Mouse (Mus musculus) forebrain, embryonic 13.5 days (tissue): Measurements from ENCODE around the gene Msl1. TPM values are rescaled to one million over a fixed set of nuclear protein-coding genes. Genes with fewer than 3 reads are reported as not detected.

ENCODE experiments used
- ATAC-seq: fragments of 200-750 bp; cut with Nextera tagmentation; 2 replicates; pipeline ENCODE4 v1.8.0; 2017
- H3K27ac ChIP-seq: fragments of 300-500 bp; sonication (generic); 2 replicates; pipeline ENCODE4 v1.5.1; 2015; ENCODE audit warnings: inconsistent platforms, mild to moderate bottlenecking, moderate library complexity
- H3K27me3 ChIP-seq: fragments of 300-500 bp; sonication (generic); 2 replicates; pipeline ENCODE4 v1.6.1; 2015; ENCODE audit warnings: mild to moderate bottlenecking, inconsistent platforms
- H3K36me3 ChIP-seq: fragments of 300-500 bp; sonication (generic); 2 replicates; pipeline ENCODE4 v1.6.1; 2015; ENCODE audit warnings: mild to moderate bottlenecking, inconsistent platforms; ENCODE audit not compliant: poor library complexity, severe bottlenecking
- H3K4me1 ChIP-seq: fragments of 300-500 bp; sonication (generic); 2 replicates; pipeline ENCODE4 v1.6.1; 2015; ENCODE audit warnings: inconsistent platforms
- H3K4me2 ChIP-seq: fragments of 300-500 bp; sonication (generic); 2 replicates; pipeline ENCODE4 v1.6.1; 2015; ENCODE audit warnings: inconsistent platforms, mild to moderate bottlenecking, moderate library complexity
- H3K4me3 ChIP-seq: fragments of 300-500 bp; sonication (generic); 2 replicates; pipeline ENCODE4 v1.5.1; 2015; ENCODE audit warnings: mild to moderate bottlenecking, inconsistent platforms
- H3K9ac ChIP-seq: fragments of 300-500 bp; sonication (generic); 2 replicates; pipeline ENCODE4 v1.6.1; 2015; ENCODE audit warnings: mild to moderate bottlenecking, inconsistent platforms
- H3K9me3 ChIP-seq: fragments of 300-500 bp; sonication (generic); replicated peaks from 2 replicates; pipeline ENCODE4 v1.6.1; 2016; ENCODE audit warnings: inconsistent platforms
- WGBS: fragments of 180-500 bp; shearing (Covaris S2); methylation state at CpG from one replicate; pipeline ENCODE4 v1.1.7; 2015; 5-methylcytosine and 5-hydroxymethylcytosine counted together
- polyA plus RNA-seq: library from polyadenylated mRNA; unstranded; fragments of >200 nt; fragmentation: Nextera tagmentation; extraction: Ambion mirVana; gene quantifications from 2 replicates; pipeline ENCODE4 v1.2.1, GENCODE M21; 2015

The Msl1 gene
- polyA plus RNA-seq, 1 experiment from 2014 or later: 31.3 TPM

GRCm38 (mm10) chr11:98766346-98766745 lies 29.0 kb upstream of the Msl1 start:
- Histone ChIP-seq H3K27me3 (no peaks in the 10 kb centered on the region), H3K27ac (peak overlapping the region; percentile 88), H3K4me1 (peaks cover 52% of the 10 kb centered on the region), H3K9ac (no peak overlapping the region), H3K4me3 (no peak overlapping the region), H3K4me2 (no peak overlapping the region), H3K9me3 (no peaks in the 10 kb centered on the region), H3K36me3 (peaks cover 80% of the 10 kb centered on the region)
- ATAC-seq: no peak
- 72% methylated on average over 1 of the region's 2 CpGs for WGBS

GRCm38 (mm10) chr11:98766816-98767215 lies 28.5 kb upstream of the Msl1 start:
- H3K9me3 ChIP-seq: no peaks in the 10 kb centered on the region
- peaks cover 79% of the 10 kb centered on the region for H3K36me3 ChIP-seq
- H3K27ac ChIP-seq: peak overlapping the region; percentile 88
- H3K4me2 ChIP-seq: peak overlapping the region; percentile 53
- 29% methylated on average over 4 of the region's 5 CpGs for WGBS
- H3K27me3 ChIP-seq: no peaks in the 10 kb centered on the region
- peak overlapping the region; percentile 10; the same call in 1 of the 2 replicates for H3K9ac ChIP-seq
- H3K4me1 ChIP-seq: peaks cover 54% of the 10 kb centered on the region
- peak; percentile 9; the same call in 1 of the 2 replicates for ATAC-seq
- no peak overlapping the region for H3K4me3 ChIP-seq

GRCm38 (mm10) chr11:98767276-98767675 lies 28.0 kb upstream of the Msl1 start:
- peak overlapping the region; percentile 88 for H3K27ac ChIP-seq
- H3K4me2 ChIP-seq: peak overlapping the region; percentile 53
- H3K4me1 ChIP-seq: peaks cover 54% of the 10 kb centered on the region
- H3K27me3 ChIP-seq: no peaks in the 10 kb centered on the region
- 19% methylated on average over 9 of the region's 9 CpGs for WGBS
- peaks cover 74% of the 10 kb centered on the region for H3K36me3 ChIP-seq
- peak overlapping the region; percentile 10; the same call in 1 of the 2 replicates for H3K9ac ChIP-seq
- ATAC-seq: peak; percentile 67
- no peaks in the 10 kb centered on the region for H3K9me3 ChIP-seq
- H3K4me3 ChIP-seq: no peak overlapping the region

DNA sequence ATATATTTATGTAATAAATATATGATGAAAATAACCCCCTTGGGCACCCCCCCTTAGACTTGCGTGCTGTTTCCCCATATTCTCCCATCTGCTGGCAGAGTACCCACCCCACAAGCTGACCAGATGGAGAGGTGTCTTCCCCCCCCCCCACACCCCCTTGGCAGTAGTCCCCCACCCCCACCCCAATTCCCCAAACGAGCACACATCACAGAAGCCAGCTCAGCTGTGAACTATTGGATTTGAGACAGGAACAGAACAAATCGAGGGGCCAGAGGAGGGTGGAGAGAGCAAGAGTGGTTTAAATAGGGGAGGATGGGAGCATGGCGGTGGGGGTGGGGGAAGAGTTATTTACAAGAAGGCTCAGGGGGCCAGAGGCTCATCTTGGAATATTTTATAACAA lies 27.6 kb upstream of the Msl1 start:
- Histone ChIP-seq H3K36me3 (peaks cover 70% of the 10 kb centered on the region), H3K9ac (peak overlapping the region; percentile 58), H3K27me3 (no peaks in the 10 kb centered on the region), H3K27ac (peak overlapping the region; percentile 88), H3K4me1 (peaks cover 56% of the 10 kb centered on the region), H3K4me2 (peak overlapping the region; percentile 53), H3K4me3 (peak overlapping the region; percentile 25), H3K9me3 (no peaks in the 10 kb centered on the region)
- 17% methylated on average over 4 of the region's 4 CpGs for WGBS
- peak; percentile 14; the same call in 1 of the 2 replicates for ATAC-seq

DNA sequence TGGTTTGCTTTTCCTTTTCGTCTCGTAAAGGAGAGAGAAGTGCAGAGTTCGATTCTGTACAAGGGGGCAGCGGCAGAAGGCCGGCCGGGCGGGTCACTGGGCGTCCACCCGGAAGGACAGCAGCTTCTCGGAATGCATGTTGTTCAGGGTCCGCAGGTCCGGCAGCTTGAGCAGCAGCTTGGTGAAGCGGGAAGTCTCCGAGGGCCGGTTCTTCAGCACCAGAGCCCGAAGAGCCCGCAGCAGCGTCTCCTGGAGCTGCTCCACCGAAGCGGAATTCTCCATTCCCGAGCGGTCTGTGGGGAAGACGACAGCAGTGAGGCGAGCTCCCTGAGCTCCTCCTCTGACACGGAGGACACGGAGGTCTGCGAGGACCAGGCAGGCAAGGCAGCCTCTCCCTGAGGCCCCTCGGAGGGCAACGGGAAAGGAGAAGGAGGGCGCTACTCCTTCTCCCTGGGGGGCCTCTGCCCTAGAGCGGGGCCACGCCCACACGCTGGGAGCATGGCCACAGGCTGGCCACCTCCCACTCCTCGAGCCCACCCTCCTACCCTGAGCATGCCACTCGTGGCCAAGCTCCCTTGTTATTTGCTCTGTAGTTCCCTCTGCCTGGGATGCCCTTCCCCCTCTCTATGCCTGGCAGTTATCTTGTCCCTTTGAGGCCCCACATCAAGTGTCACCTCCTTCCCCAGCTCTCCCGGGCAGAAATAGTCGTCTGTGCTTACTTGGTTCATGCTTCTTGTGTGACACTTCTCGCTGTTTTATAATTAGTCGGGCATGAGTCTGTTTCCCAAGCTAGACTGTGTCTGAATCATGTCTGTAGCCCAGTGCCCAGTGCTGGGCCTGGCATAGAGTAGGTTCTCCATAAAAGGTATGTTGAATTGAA lies 26.9 kb upstream of the Msl1 start:
- WGBS: 26% methylated on average over 38 of the region's 39 CpGs
- no peak for ATAC-seq
- Histone ChIP-seq H3K36me3 (peaks cover 64% of the 10 kb centered on the region), H3K27me3 (no peaks in the 10 kb centered on the region), H3K9me3 (no peaks in the 10 kb centered on the region), H3K27ac (peak overlapping the region; percentile 88), H3K9ac (peak overlapping the region; percentile 58), H3K4me2 (peak overlapping the region; percentile 53), H3K4me3 (peak overlapping the region; percentile 25), H3K4me1 (peaks cover 62% of the 10 kb centered on the region)

GRCm38 (mm10) chr11:98769007-98769954 lies 26.0 kb upstream of the Msl1 start:
- 88% methylated on average over 25 of the region's 25 CpGs for WGBS
- Histone ChIP-seq H3K27me3 (no peaks in the 10 kb centered on the region), H3K9ac (no peak overlapping the region; the same call in 1 of the 2 replicates), H3K27ac (peak overlapping the region; percentile 88), H3K4me1 (peaks cover 71% of the 10 kb centered on the region), H3K9me3 (no peaks in the 10 kb centered on the region), H3K4me2 (peak overlapping the region; percentile 53), H3K4me3 (no peak overlapping the region), H3K36me3 (peaks cover 54% of the 10 kb centered on the region)
- ATAC-seq: no peak

DNA sequence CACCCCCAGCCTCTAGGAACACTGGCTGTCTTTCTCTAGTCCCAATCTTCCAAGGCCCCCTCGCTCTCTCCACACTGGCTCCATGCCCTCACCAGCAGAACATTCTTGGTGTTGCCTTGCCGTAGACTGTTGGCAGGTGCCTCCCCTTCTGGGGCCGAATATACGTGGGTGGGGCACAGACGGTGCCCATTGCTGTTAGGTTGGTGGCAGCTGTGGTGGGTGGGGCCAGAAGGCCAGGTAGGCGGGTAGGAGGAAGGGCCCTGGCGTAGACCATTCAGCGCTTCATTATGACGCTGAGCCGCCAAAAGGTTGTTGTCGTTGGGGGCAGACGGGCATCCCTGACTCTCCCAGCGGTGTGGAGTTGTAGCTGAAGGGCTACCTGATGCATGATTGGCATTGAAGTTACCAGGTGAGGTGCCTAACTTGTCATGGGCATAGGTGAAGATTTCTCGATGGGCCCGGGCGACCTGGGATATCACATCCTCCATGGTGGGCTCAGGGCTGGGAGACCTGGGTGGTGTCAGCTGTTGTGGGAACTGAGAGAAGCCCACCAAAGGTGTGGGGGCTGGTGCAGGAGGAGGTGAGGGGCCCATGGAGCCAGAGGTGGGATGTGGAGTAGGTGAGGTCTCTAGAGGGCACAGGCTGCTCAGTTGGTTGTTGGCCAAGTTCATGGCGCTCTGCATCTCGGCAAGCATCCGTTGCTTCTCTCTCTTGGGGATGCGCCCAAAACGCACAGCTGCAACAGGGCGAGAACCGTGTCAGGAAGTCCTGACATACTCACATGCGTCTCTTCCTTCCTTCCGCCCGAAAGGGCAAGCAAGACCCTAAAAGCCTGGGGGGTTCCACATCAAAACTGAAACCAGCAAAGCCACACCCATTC lies 25.0 kb upstream of the Msl1 start:
- Histone ChIP-seq H3K9ac (no peak overlapping the region), H3K27me3 (no peaks in the 10 kb centered on the region), H3K36me3 (peaks cover 44% of the 10 kb centered on the region), H3K27ac (no peak overlapping the region), H3K4me3 (no peak overlapping the region), H3K9me3 (no peaks in the 10 kb centered on the region), H3K4me1 (peaks cover 75% of the 10 kb centered on the region), H3K4me2 (no peak overlapping the region)
- ATAC-seq: no peak
- WGBS: 93% methylated on average over 26 of the region's 26 CpGs

- Histone ChIP-seq H3K9ac (no peak overlapping the region), H3K36me3 (peaks cover 37% of the 10 kb centered on the region), H3K9me3 (no peaks in the 10 kb centered on the region), H3K4me1 (peaks cover 75% of the 10 kb centered on the region), H3K4me3 (no peak overlapping the region), H3K27me3 (no peaks in the 10 kb centered on the region), H3K27ac (no peak overlapping the region), H3K4me2 (no peak overlapping the region)
- ATAC-seq: no peak
- WGBS: 94% methylated on average over 18 of the region's 18 CpGs
These were observed 24.2 kb upstream of the Msl1 start for GRCm38 (mm10) chr11:98771131-98771530.

GRCm38 (mm10) chr11:98771844-98772525 lies 23.3 kb upstream of the Msl1 start:
- H3K4me1 ChIP-seq: peaks cover 75% of the 10 kb centered on the region
- no peak for ATAC-seq

DNA sequence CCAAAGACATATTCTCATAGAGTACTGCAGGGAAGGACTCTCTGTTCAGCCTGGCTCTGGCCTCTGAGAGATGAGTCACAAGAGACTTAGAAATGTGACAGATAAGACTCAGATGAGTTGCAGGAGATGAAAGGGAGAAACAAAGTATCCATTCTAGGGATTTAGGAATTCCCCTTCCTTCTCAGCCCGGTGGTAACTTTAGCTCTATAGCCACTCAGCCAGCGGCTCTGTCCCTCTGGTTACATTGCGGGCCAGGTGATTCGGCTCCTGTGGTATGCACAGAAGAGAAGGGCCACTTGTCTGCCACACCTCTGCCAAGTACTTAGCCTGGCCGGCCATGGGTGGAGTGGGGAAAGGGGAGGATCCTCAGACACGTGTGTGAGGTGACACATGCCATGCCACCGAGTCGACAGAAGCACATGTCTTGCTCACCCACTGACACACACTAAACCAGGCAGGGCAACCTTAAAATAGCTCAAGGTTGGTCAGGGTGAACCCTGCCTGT lies 22.6 kb upstream of the Msl1 start:
- Histone ChIP-seq H3K36me3 (peaks cover 37% of the 10 kb centered on the region), H3K4me1 (peaks cover 72% of the 10 kb centered on the region), H3K9ac (no peak overlapping the region), H3K9me3 (no peaks in the 10 kb centered on the region), H3K27me3 (no peaks in the 10 kb centered on the region), H3K4me3 (no peak overlapping the region), H3K27ac (no peak overlapping the region), H3K4me2 (peak overlapping the region; percentile 80; the same call in 1 of the 2 replicates)
- WGBS: 87% methylated on average over 8 of the region's 8 CpGs
- no peak for ATAC-seq

More at GRCm38 (mm10) chr11:98771844-98772525, 23.3 kb upstream of the Msl1 start:
- Histone ChIP-seq H3K9ac (no peak overlapping the region), H3K4me3 (no peak overlapping the region), H3K4me2 (no peak overlapping the region), H3K36me3 (peaks cover 37% of the 10 kb centered on the region), H3K27ac (no peak overlapping the region), H3K9me3 (no peaks in the 10 kb centered on the region), H3K27me3 (no peaks in the 10 kb centered on the region)
- 92% methylated on average over 11 of the region's 11 CpGs for WGBS
